Mouse (Mus musculus): ENCODE measurements around the gene Tmem54.

- TF ChIP-seq POLR2A (IDR thresholded peaks at IDR 0.05; ENCODE audit: low read depth, low read length), result no peak
- no peak for TF ChIP-seq CTCF (IDR thresholded peaks at IDR 0.05; ENCODE audit: extremely low read depth, insufficient read length, insufficient replicate concordance, low read depth, low read length)
Measured at GRCm38 (mm10) chr4:129158549-129158948, 53.2 kb downstream of the Tmem54 start.

Data from small intestine, adult 2 months (tissue).